Mouse (Mus musculus) left cerebral cortex, adult 18-20 months (tissue): Measurements from ENCODE around the gene Ercc1. TPM values are rescaled to one million over a fixed set of nuclear protein-coding genes. Genes with fewer than 3 reads are reported as not detected.
A peak's percentile ranks its signal among the peaks of the same experiment; 100 is the strongest.

ENCODE experiments used
- DNase-seq, 2 experiments: peaks; one replicate each; pipeline ENCODE4 v3.0.0; 2021 to 2022; ENCODE audit warnings: low spot score in 2 of 2, mixed read lengths in 1 of 2
- total RNA-seq, 2 experiments: library from RNA; stranded (reverse); gene quantifications; 2 replicates each; pipeline ENCODE4 v1.2.3; 2021

Ercc1 gene
- total RNA-seq, 2 experiments from 2014 or later, result 39.1 to 45.2 TPM

GRCm38 (mm10) chr7:19361720-19362119, 17.1 kb downstream of the Ercc1 start:
- peak; percentile 72 to 81 for DNase-seq

GRCm38 (mm10) chr7:19362276-19362675, 17.7 kb downstream of the Ercc1 start:
- no peak for DNase-seq

- peak; percentile 67 to 72 for DNase-seq
These were observed 19.3 kb downstream of the Ercc1 start for GRCm38 (mm10) chr7:19363881-19364280.

- DNase-seq, result no peak
These were observed 20.8 kb downstream of the Ercc1 start for GRCm38 (mm10) chr7:19365376-19365775.

- DNase-seq, result no peak
These were observed 23.8 kb downstream of the Ercc1 start for GRCm38 (mm10) chr7:19368380-19368779.

- peak; percentile 76 to 80 for DNase-seq
These were observed 25.3 kb downstream of the Ercc1 start for GRCm38 (mm10) chr7:19369823-19370425.

GRCm38 (mm10) chr7:19373367-19373766, 28.8 kb downstream of the Ercc1 start:
- DNase-seq, result no peak

- no peak for DNase-seq
These were observed 30.8 kb downstream of the Ercc1 start for GRCm38 (mm10) chr7:19375368-19375767.

- DNase-seq, result no peak
These were observed 31.4 kb downstream of the Ercc1 start for GRCm38 (mm10) chr7:19376019-19376418.

- DNase-seq, result no peak
These were observed 33.5 kb downstream of the Ercc1 start for GRCm38 (mm10) chr7:19378049-19378448.

GRCm38 (mm10) chr7:19381377-19382165, 37.0 kb downstream of the Ercc1 start, which contains the start of gene Ercc2:
TSS of gene Ercc2 (plus strand) at chr7:19382010.
- DNase-seq, result peak; percentile 99

GRCm38 (mm10) chr7:19382166-19382541, 37.6 kb downstream of the Ercc1 start:
- no peak for DNase-seq

GRCm38 (mm10) chr7:19383708-19384107, 39.1 kb downstream of the Ercc1 start:
- DNase-seq, result no peak

- DNase-seq, result no peak
These were observed 44.3 kb downstream of the Ercc1 start for GRCm38 (mm10) chr7:19388699-19389413.

- DNase-seq, result no peak
These were observed 49.9 kb downstream of the Ercc1 start for GRCm38 (mm10) chr7:19394484-19394883.

GRCm38 (mm10) chr7:19399496-19400280, 55.1 kb downstream of the Ercc1 start:
- DNase-seq, result no peak

GRCm38 (mm10) chr7:19400946-19401345, 56.4 kb downstream of the Ercc1 start:
- no peak for DNase-seq

- DNase-seq, result no peak
These were observed 58.0 kb downstream of the Ercc1 start for GRCm38 (mm10) chr7:19402535-19403112.

GRCm38 (mm10) chr7:19403731-19404296, 59.2 kb downstream of the Ercc1 start, which contains the start of gene Klc3:
TSS of gene Klc3 (minus strand) at chr7:19404104.
- no peak for DNase-seq

GRCm38 (mm10) chr7:19404476-19404875, 59.9 kb downstream of the Ercc1 start, which contains the start of gene Ckm:
TSS of gene Ckm (plus strand) at chr7:19404776.
- DNase-seq, result no peak
